Mouse (Mus musculus) cortical plate, adult 2 months (tissue): Measurements from ENCODE around the gene Sec16b. TPM values are rescaled to one million over a fixed set of nuclear protein-coding genes. Genes with fewer than 3 reads are reported as not detected.

Source experiments
- H3K27ac ChIP-seq: fragments of 200-500 bp; 2 replicates; pipeline ENCODE4 v1.5.1; 2012; ENCODE audit warnings: low read length, control low read depth, inconsistent platforms; ENCODE audit not compliant: insufficient read depth
- H3K4me1 ChIP-seq: fragments of 200-500 bp; 2 replicates; pipeline ENCODE4 v1.6.1; 2011; ENCODE audit warnings: low read length; ENCODE audit not compliant: control insufficient read depth, insufficient read depth
- H3K4me3 ChIP-seq: fragments of 200-500 bp; 2 replicates; pipeline ENCODE4 v1.5.1; 2011; ENCODE audit warnings: mild to moderate bottlenecking, low read length, control low read depth; ENCODE audit not compliant: insufficient read depth
- CTCF ChIP-seq: fragments of 200-500 bp; IDR thresholded peaks from 2 replicates; pipeline ENCODE4 v1.5.1; 2011; ENCODE audit warnings: mild to moderate bottlenecking, control low read depth, low read length; ENCODE audit not compliant: insufficient read depth; ENCODE audit errors: extremely low read depth
- POLR2A ChIP-seq: fragments of 200-500 bp; IDR thresholded peaks from 2 replicates; pipeline ENCODE4 v1.6.1; 2011; ENCODE audit warnings: mild to moderate bottlenecking, low read length, control low read depth; ENCODE audit not compliant: insufficient read depth; ENCODE audit errors: extremely low read depth
- polyA plus RNA-seq: library from polyadenylated mRNA; depleted of rRNA; stranded (reverse); fragments of >200 nt; gene quantifications from 2 replicates; pipeline ENCODE4 v1.2.3, GENCODE M21; 2012; rRNA removed

Sec16b gene
- polyA plus RNA-seq: 1.1 TPM in 2 replicates

- no peak within 1 kb of the TSS for H3K27ac ChIP-seq
- no peak for TF ChIP-seq POLR2A
- no peak for TF ChIP-seq CTCF
- no peak within 1 kb of the TSS for H3K4me3 ChIP-seq
- H3K4me1 ChIP-seq: peaks cover 2% of the 10 kb centered on the region; the same call in 1 of the 2 replicates
Measured at GRCm38 (mm10) chr1:157506522-157506921, at the start of gene Sec16b. Gene Sec16b (plus strand): TSS chr1:157506728.

- no peak overlapping the region for H3K4me3 ChIP-seq
- H3K4me1 ChIP-seq: peaks cover 2% of the 10 kb centered on the region; the same call in 1 of the 2 replicates
- no peak for TF ChIP-seq CTCF
- TF ChIP-seq POLR2A: no peak
- H3K27ac ChIP-seq: no peak overlapping the region
Measured at GRCm38 (mm10) chr1:157457789-157458188, 48.7 kb upstream of the Sec16b start.

DNA sequence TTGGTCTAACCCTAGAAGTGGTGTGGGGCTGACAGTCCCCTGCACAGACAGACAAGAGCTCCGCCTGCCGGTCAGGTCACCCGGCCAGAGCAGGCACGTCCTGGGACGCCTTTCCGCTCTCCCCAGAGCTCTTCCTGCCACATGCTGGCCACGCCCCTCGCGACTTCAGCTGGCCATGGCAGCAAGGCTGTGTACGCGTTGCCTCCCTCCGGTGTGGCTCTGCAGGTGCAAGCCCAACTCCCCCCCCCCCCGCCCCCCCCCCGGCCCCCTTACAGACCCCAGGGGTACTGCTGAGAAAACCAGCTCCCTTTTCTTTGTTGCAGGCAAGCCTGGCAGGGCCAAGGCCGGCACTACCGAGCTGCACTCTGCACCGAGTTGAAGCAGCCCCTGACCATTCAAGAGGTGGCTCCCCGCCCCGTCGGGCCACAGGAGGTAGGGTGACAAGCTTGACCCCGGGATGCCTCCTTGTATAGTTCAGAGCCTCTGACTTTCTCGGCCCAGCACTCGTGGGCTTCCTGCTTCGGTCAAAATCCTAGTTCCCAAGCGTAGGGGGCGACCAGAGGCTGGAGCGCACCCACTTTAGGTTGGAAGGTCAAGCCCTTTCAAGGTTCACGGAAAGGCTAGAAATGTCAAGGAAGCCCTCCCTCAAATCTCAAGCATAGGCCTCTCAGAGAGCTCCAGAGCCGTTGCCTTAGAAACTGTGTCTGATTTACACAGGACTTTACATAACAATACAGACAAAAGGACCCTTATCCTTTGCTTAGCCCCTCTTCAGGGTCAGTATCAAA lies 47.9 kb upstream of the Sec16b start, which contains the start of gene Cryzl2:
Gene Cryzl2, plus strand, starts transcription at position 157 of the 788 bp plus-strand sequence.
- Histone ChIP-seq H3K4me1 (peaks cover 2% of the 10 kb centered on the region; the same call in 1 of the 2 replicates), H3K4me3 (no peak within 1 kb of the TSS), H3K27ac (no peak within 1 kb of the TSS)
- TF ChIP-seq POLR2A (no peak), CTCF (peak; percentile 45)

- Histone ChIP-seq H3K4me3 (no peak overlapping the region), H3K27ac (no peak overlapping the region), H3K4me1 (peaks cover 2% of the 10 kb centered on the region; the same call in 1 of the 2 replicates)
- TF ChIP-seq CTCF (no peak), POLR2A (no peak)
Measured at GRCm38 (mm10) chr1:157459904-157460303, 46.6 kb upstream of the Sec16b start.

- Histone ChIP-seq H3K27ac (no peak overlapping the region), H3K4me3 (no peak overlapping the region), H3K4me1 (peaks cover 2% of the 10 kb centered on the region; the same call in 1 of the 2 replicates)
- TF ChIP-seq CTCF (no peak), POLR2A (no peak)
Measured at GRCm38 (mm10) chr1:157461276-157461675, 45.3 kb upstream of the Sec16b start.

DNA sequence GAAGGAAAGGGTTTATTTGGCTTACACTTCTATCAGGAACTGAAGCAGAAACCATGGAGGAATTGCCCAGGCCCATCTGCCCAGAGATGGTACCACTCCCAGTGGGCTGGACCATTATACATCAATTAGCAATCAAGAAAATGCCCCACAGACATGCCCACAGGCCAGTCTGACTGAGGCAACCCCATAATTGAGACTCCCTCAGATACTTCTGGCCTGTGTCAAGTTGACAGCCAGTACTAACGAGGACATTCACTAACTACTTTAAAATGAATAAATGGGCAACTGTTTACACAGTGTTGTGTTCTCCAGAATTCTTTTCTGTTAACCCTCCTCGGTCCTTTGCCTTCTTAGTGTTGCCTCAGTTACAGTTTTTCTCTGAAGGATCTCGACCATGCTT lies 44.2 kb upstream of the Sec16b start:
- no peak overlapping the region for H3K4me3 ChIP-seq
- TF ChIP-seq POLR2A: no peak
- H3K27ac ChIP-seq: no peak overlapping the region
- H3K4me1 ChIP-seq: peaks cover 2% of the 10 kb centered on the region; the same call in 1 of the 2 replicates

GRCm38 (mm10) chr1:157465194-157465593 lies 41.3 kb upstream of the Sec16b start:
- Histone ChIP-seq H3K4me1 (peaks cover 1% of the 10 kb centered on the region; the same call in 1 of the 2 replicates), H3K27ac (no peak overlapping the region), H3K4me3 (no peak overlapping the region)
- peak; percentile 18; the same call in 1 of the 2 replicates for TF ChIP-seq CTCF
- TF ChIP-seq POLR2A: no peak

DNA sequence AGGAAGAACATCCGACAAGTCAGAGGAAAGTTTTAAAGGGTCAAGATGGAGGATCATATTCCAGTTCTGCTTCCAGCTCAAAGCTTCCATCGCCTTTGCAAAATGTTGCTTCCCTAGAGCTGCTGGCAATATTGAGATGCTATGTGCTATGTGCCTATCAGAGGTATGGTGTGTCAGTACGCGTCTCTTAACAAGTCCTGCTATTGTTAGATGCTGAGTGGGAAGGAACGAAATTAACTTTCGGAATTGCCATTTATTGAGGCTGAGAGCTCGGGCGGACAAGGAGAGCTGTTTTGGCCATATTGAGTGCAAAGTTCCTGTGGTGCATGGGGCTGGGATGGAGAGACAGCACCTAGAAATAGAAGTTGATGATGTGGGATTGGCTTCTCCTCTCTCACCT lies 38.7 kb upstream of the Sec16b start:
- Histone ChIP-seq H3K27ac (peak overlapping the region; percentile 9; the same call in 1 of the 2 replicates), H3K4me3 (no peak overlapping the region), H3K4me1 (peaks cover 5% of the 10 kb centered on the region)
- no peak for TF ChIP-seq CTCF
- no peak for TF ChIP-seq POLR2A

- Histone ChIP-seq H3K4me1 (peaks cover 12% of the 10 kb centered on the region), H3K4me3 (no peak overlapping the region), H3K27ac (peak overlapping the region; percentile 79)
- TF ChIP-seq POLR2A: peak; percentile 60; the same call in 1 of the 2 replicates
- TF ChIP-seq CTCF: no peak
Measured at GRCm38 (mm10) chr1:157470761-157471386, 35.7 kb upstream of the Sec16b start.
